Mouse (Mus musculus) cerebellum, postnatal 25 days (tissue): Measurements from ENCODE around the gene Zscan2.

Experiments
- DNase-seq, 2 experiments: peaks; one replicate each; pipeline ENCODE4 v3.0.0; 2021; ENCODE audit warnings: mixed read lengths in 2 of 2

Gene Zscan2

GRCm38 (mm10) chr7:80888595-80888994, 27.9 kb downstream of the Zscan2 start:
- DNase-seq = no peak

- DNase-seq = peak in 1 of 2 experiments; percentile 36
Observed at GRCm38 (mm10) chr7:80889021-80889511, 28.3 kb downstream of the Zscan2 start.

GRCm38 (mm10) chr7:80889841-80890241, 29.1 kb downstream of the Zscan2 start:
- DNase-seq = no peak

GRCm38 (mm10) chr7:80893086-80893752, 32.5 kb downstream of the Zscan2 start:
- DNase-seq = peak; percentile 63 to 67

GRCm38 (mm10) chr7:80893753-80894129, 33.0 kb downstream of the Zscan2 start:
- peak; percentile 44 to 65 for DNase-seq

- peak; percentile 63 to 68 for DNase-seq
Observed at GRCm38 (mm10) chr7:80894196-80894595, 33.5 kb downstream of the Zscan2 start.

GRCm38 (mm10) chr7:80894815-80895519, 34.2 kb downstream of the Zscan2 start:
- no peak for DNase-seq

- DNase-seq = no peak
Observed at GRCm38 (mm10) chr7:80897134-80897533, 36.4 kb downstream of the Zscan2 start.

GRCm38 (mm10) chr7:80897721-80898120, 37.0 kb downstream of the Zscan2 start:
- DNase-seq = no peak

GRCm38 (mm10) chr7:80900944-80901501, 40.3 kb downstream of the Zscan2 start, which contains the start of gene Wdr73:
Wdr73 (minus strand) TSS chr7:80901269.
- DNase-seq = peak; percentile 86 to 92

- peak in 1 of 2 experiments; percentile 23 for DNase-seq
Observed at GRCm38 (mm10) chr7:80901541-80902274, 41.0 kb downstream of the Zscan2 start.

- no peak for DNase-seq
Observed at GRCm38 (mm10) chr7:80903625-80904422, 43.1 kb downstream of the Zscan2 start.

GRCm38 (mm10) chr7:80904921-80905515, 44.3 kb downstream of the Zscan2 start, which contains the start of gene Nmb:
Nmb (minus strand) TSS chr7:80905076.
- DNase-seq = peak; percentile 70 to 79

GRCm38 (mm10) chr7:80911053-80911452, 50.3 kb downstream of the Zscan2 start:
- DNase-seq = no peak

GRCm38 (mm10) chr7:80912496-80912895, 51.8 kb downstream of the Zscan2 start:
- no peak for DNase-seq

GRCm38 (mm10) chr7:80917916-80918465, 57.3 kb downstream of the Zscan2 start:
- no peak for DNase-seq

GRCm38 (mm10) chr7:80918982-80919646, 58.4 kb downstream of the Zscan2 start:
- DNase-seq = no peak

GRCm38 (mm10) chr7:80919647-80920008, 58.9 kb downstream of the Zscan2 start:
- no peak for DNase-seq

GRCm38 (mm10) chr7:80923165-80923564, 62.4 kb downstream of the Zscan2 start:
- DNase-seq = no peak
